Mouse (Mus musculus) monocyte, adult 5-6 weeks (primary cell): ENCODE data around the gene Flt1. TPM values are rescaled to one million over a fixed set of nuclear protein-coding genes. Genes with fewer than 3 reads are reported as not detected.

ENCODE experiments used
- ATAC-seq: fragments of 153-309, 156-312 bp; replicated peaks from 2 replicates; pipeline ENCODE4 v1.8.0; 2017; ENCODE audit warnings: mild to moderate bottlenecking; ENCODE audit not compliant: low TSS enrichment, insufficient number of reproducible peaks, severe bottlenecking, poor library complexity, low FRiP score
- total RNA-seq: library from RNA; stranded (forward); fragments of 200-1000, 200-491, 200-594 nt; gene quantifications from 3 replicates; pipeline ENCODE4 v1.2.3, GENCODE M21; 2017

The Flt1 gene
- total RNA-seq, 1 experiment from 2014 or later, result 18.7 TPM

GRCm38 (mm10) chr5:147681224-147681623 is 44.6 kb downstream of the Flt1 start:
- no peak for ATAC-seq

GRCm38 (mm10) chr5:147680711-147681110 is 45.1 kb downstream of the Flt1 start:
- no peak for ATAC-seq

GRCm38 (mm10) chr5:147679316-147679715 is 46.5 kb downstream of the Flt1 start:
- ATAC-seq, result no peak

GRCm38 (mm10) chr5:147675791-147676190 is 50.0 kb downstream of the Flt1 start:
- no peak for ATAC-seq

- no peak for ATAC-seq
These were observed 53.9 kb downstream of the Flt1 start for GRCm38 (mm10) chr5:147671765-147672424.

- no peak for ATAC-seq
These were observed 57.0 kb downstream of the Flt1 start for GRCm38 (mm10) chr5:147668637-147669344.

- ATAC-seq, result no peak
These were observed 59.9 kb downstream of the Flt1 start for GRCm38 (mm10) chr5:147665946-147666345.

- no peak for ATAC-seq
These were observed 60.4 kb downstream of the Flt1 start for GRCm38 (mm10) chr5:147665381-147665780.

- ATAC-seq, result peak; percentile 74
These were observed 65.9 kb downstream of the Flt1 start for GRCm38 (mm10) chr5:147659909-147660308.

GRCm38 (mm10) chr5:147657882-147658855 is 67.6 kb downstream of the Flt1 start:
- no peak for ATAC-seq

- ATAC-seq, result no peak
These were observed 70.0 kb downstream of the Flt1 start for GRCm38 (mm10) chr5:147655761-147656160.

GRCm38 (mm10) chr5:147651233-147651632 is 74.6 kb downstream of the Flt1 start:
- no peak for ATAC-seq

- no peak for ATAC-seq
These were observed 79.4 kb downstream of the Flt1 start for GRCm38 (mm10) chr5:147646351-147646929.

- ATAC-seq, result no peak
These were observed 80.7 kb downstream of the Flt1 start for GRCm38 (mm10) chr5:147645001-147645645.

- ATAC-seq, result no peak
These were observed 84.4 kb downstream of the Flt1 start for GRCm38 (mm10) chr5:147641452-147641851.

GRCm38 (mm10) chr5:147639940-147640339 is 85.9 kb downstream of the Flt1 start:
- ATAC-seq, result no peak

- ATAC-seq, result no peak
These were observed 89.1 kb downstream of the Flt1 start for GRCm38 (mm10) chr5:147636676-147637075.

- ATAC-seq, result no peak
These were observed 89.9 kb downstream of the Flt1 start for GRCm38 (mm10) chr5:147635883-147636282.
